Mouse (Mus musculus): ENCODE results near the gene Mpl. TPM values are rescaled to one million over a fixed set of nuclear protein-coding genes. Genes with fewer than 3 reads are reported as not detected.

The Mpl gene
- total RNA-seq, 2 experiments from 2014 or later: not detected

Other genes starting within 250 kb of the Mpl start
- 10 to 100 TPM in 1 of 2 experiments, 1 to 10 TPM in 1; 7.7 to 11.7 TPM for gene Ptprf, start 166.1 kb downstream of the Mpl start, total RNA-seq (2021)
- 1 to 10 TPM; 5.6 to 7.1 TPM for gene Szt2, start 48.2 kb downstream of the Mpl start, total RNA-seq (2021)
- gene Med8, start 48.2 kb downstream of the Mpl start, total RNA-seq (2021): 10 to 100 TPM; 37.6 to 38.3 TPM
- gene Elovl1, start 29.4 kb downstream of the Mpl start, total RNA-seq (2021): 10 to 100 TPM; 13.9 to 18.8 TPM
- 1 to 10 TPM; 4.7 to 6.0 TPM for gene Cdc20, start 20.2 kb downstream of the Mpl start, total RNA-seq (2021)
- gene Tie1, start 32.5 kb upstream of the Mpl start, total RNA-seq (2021): 10 to 100 TPM; 35.1 to 41.5 TPM
- not detected for gene 2610528J11Rik, start 69.5 kb upstream of the Mpl start, total RNA-seq (2021)
- under 1 TPM in 1 of 2 experiments, not detected in 1; 0.12 TPM for gene Tmem125, start 86.5 kb upstream of the Mpl start, total RNA-seq (2021)
- gene Cfap57, start 163.3 kb upstream of the Mpl start, total RNA-seq (2021): not detected
- gene Ebna1bp2, start 163.3 kb upstream of the Mpl start, total RNA-seq (2021): 10 to 100 TPM; 30.1 to 33.5 TPM
- not detected for gene Olfr62, start 201.4 kb upstream of the Mpl start, total RNA-seq (2021)
- gene Olfr1342, start 235.2 kb upstream of the Mpl start, total RNA-seq (2021): not detected
- gene Olfr1341, start 246.0 kb upstream of the Mpl start, total RNA-seq (2021): not detected